Mouse (Mus musculus) embryonic fibroblast, embryonic 13.5 days (primary cell): ENCODE data around the gene Nmur1.

Experiments
- CTCF ChIP-seq: IDR thresholded peaks from 2 replicates; pipeline ENCODE4 v1.5.1; 2011; ENCODE audit warnings: mild to moderate bottlenecking, control low read depth, low read length, moderate library complexity, borderline replicate concordance; ENCODE audit not compliant: insufficient read depth
- POLR2A ChIP-seq: IDR thresholded peaks from 2 replicates; pipeline ENCODE4 v1.6.1; 2011; ENCODE audit warnings: low read depth, mild to moderate bottlenecking, control low read depth, low read length, moderate library complexity

DNA sequence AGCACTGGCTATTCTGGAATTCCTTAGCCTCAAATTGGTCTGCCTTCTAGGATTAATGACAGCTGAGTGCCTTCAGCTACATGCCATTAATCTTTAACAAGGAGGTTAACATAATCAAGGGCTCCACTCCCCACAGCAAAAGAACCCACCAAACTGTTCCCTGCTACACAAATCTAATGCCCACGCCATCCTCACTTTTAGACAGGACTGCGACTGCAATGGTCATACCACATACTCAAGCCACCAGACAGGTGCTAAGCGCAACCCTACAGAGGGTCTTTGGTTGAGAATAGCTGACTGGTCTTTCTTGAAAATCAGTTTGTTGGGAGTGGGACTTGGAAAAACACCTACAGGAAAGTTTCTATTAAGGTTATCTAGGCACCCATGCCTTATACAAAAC, 76.8 kb downstream of the Nmur1 start:
- no peak for TF ChIP-seq POLR2A
- no peak for TF ChIP-seq CTCF
